In genomic region chr6:148943695-148944094, GRCm38 (mm10) we compare ENCODE assay signal across 8 mouse cellular contexts. TPM values are rescaled to one million over a fixed set of nuclear protein-coding genes. Genes with fewer than 3 reads are reported as not detected.
DNase-seq lines count a peak whose midpoint lies in the region; ATAC-seq and TF ChIP-seq lines count a peak whose summit lies in the region.

No protein-coding gene starts in this region.

- peak overlapping the region; percentile 90 for H3K4me2 ChIP-seq in forebrain, postnatal 0 days (ENCODE audit: low read depth)
- peak overlapping the region; percentile 92 for H3K4me2 ChIP-seq in liver, embryonic 12.5 days

- WGBS in forebrain, postnatal 0 days: 23% methylated on average over 3 of the region's 3 CpGs
- WGBS in liver, embryonic 12.5 days (ENCODE audit: insufficient replicate concordance): 24% methylated on average over 3 of the region's 3 CpGs

- H3K36me3 ChIP-seq in C2C12 (ENCODE audit: control insufficient read depth, insufficient read depth): peaks cover 35% of the 10 kb centered on the region
- H3K36me3 ChIP-seq in forebrain, postnatal 0 days (ENCODE audit: insufficient read depth): no peaks in the 10 kb centered on the region
- H3K36me3 ChIP-seq in liver, embryonic 12.5 days: peaks cover 12% of the 10 kb centered on the region

- H3K9ac ChIP-seq in forebrain, postnatal 0 days: no peak overlapping the region; the same call in 1 of the 2 replicates
- peak overlapping the region; percentile 92 for H3K9ac ChIP-seq in liver, embryonic 12.5 days

- ATAC-seq in forebrain, postnatal 0 days: no peak
- ATAC-seq in liver, embryonic 12.5 days: no peak

- TF ChIP-seq CTCF in C2C12 (IDR thresholded peaks at IDR 0.05; ENCODE audit: control insufficient read depth, insufficient read depth, insufficient read length): no peak
- TF ChIP-seq CTCF in forebrain, postnatal 0 days (IDR thresholded peaks at IDR 0.05; ENCODE audit: low read depth): no peak

- no peak overlapping the region for H3K27ac ChIP-seq in forebrain, postnatal 0 days (ENCODE audit: low read depth, low read length)
- H3K27ac ChIP-seq in liver, embryonic 12.5 days: peak overlapping the region; percentile 92

- no peaks in the 10 kb centered on the region for H3K27me3 ChIP-seq in C2C12 (ENCODE audit: control insufficient read depth, insufficient read depth, insufficient read length)
- no peaks in the 10 kb centered on the region for H3K27me3 ChIP-seq in forebrain, postnatal 0 days (ENCODE audit: insufficient read depth, low read length)
- H3K27me3 ChIP-seq in liver, embryonic 12.5 days (replicated peaks): no peaks in the 10 kb centered on the region

- no peaks in the 10 kb centered on the region for H3K4me1 ChIP-seq in forebrain, postnatal 0 days (ENCODE audit: insufficient read depth)
- H3K4me1 ChIP-seq in liver, embryonic 12.5 days: peaks cover 43% of the 10 kb centered on the region

- H3K79me3 ChIP-seq in C2C12 (ENCODE audit: low read depth): peaks cover 70% of the 10 kb centered on the region

- no peak overlapping the region for H3ac ChIP-seq in C2C12 (ENCODE audit: control insufficient read depth, insufficient read length, low read depth)

- no peaks in the 10 kb centered on the region for H3K9me3 ChIP-seq in forebrain, postnatal 0 days (ENCODE audit: low read length)
- H3K9me3 ChIP-seq in liver, embryonic 12.5 days (replicated peaks): no peaks in the 10 kb centered on the region

- peak; percentile 40 for DNase-seq in adrenal gland, adult 2 months
- no peak for DNase-seq in adrenal gland, adult 8-10 months
- no peak for DNase-seq in forebrain, postnatal 0 days
- no peak for DNase-seq in frontal cortex, adult 2 months (ENCODE audit: extremely low spot score in 1 of 2, low spot score in 1 of 2)
- no peak for DNase-seq in yolk sac, embryonic 10.5 days (ENCODE audit: low spot score)
- DNase-seq in urinary bladder, postnatal 10 days (ENCODE audit: low spot score): no peak

- H3K79me2 ChIP-seq in C2C12 (ENCODE audit: control insufficient read depth, insufficient read depth): peaks cover 76% of the 10 kb centered on the region

- H3K4me3 ChIP-seq in C2C12 (ENCODE audit: insufficient read depth, poor library complexity, severe bottlenecking): peak overlapping the region; percentile 95
- peak overlapping the region; percentile 85; the same call in 1 of the 2 replicates for H3K4me3 ChIP-seq in forebrain, postnatal 0 days (ENCODE audit: low read depth, low read length)
- peak overlapping the region; percentile 93 for H3K4me3 ChIP-seq in liver, embryonic 12.5 days

TF ChIP-seq in C2C12, 6 proteins besides CTCF, POLR2A, EP300 and RAD21:
- no peak for TF ChIP-seq USF1 (IDR thresholded peaks at IDR 0.05; ENCODE audit: low read depth)
- no peak for TF ChIP-seq MAX (IDR thresholded peaks at IDR 0.05)
- no peak for TF ChIP-seq MYOG (IDR thresholded peaks at IDR 0.05; ENCODE audit: control insufficient read depth, extremely low read depth, insufficient read length)
- TF ChIP-seq CEBPB (IDR thresholded peaks at IDR 0.05; ENCODE audit: low read depth): no peak
- TF ChIP-seq FOSL1 (IDR thresholded peaks at IDR 0.05; ENCODE audit: insufficient read depth, low read length, poor library complexity, severe bottlenecking): no peak
- TF ChIP-seq MYOD1 (IDR thresholded peaks at IDR 0.05; ENCODE audit: control insufficient read depth, insufficient read length, low read depth): no peak

RNA-seq across cellular contexts. Expression of gene Sinhcaf, which starts 2.6 kb away (rescaled TPM):
- total RNA-seq in adrenal gland, adult 2 months (2021): 10 to 100 TPM; 19.8 to 21.4 TPM
- polyA plus RNA-seq in adrenal gland, adult 2 months (2012; rRNA removed): 1.2 and 1.5 TPM in 2 replicates
- total RNA-seq in adrenal gland, adult 8-10 months (2022): 10 to 100 TPM; 15.5 to 50.0 (median 31.4) TPM
- polyA plus RNA-seq in C2C12 (2012; fragmentation: generic; extraction: Trizol): 22.4 TPM
- 21.8 and 25.3 TPM in 2 replicates for total RNA-seq in forebrain, postnatal 0 days (2014; rRNA removed)
- 19.4 and 22.4 TPM in 2 replicates for polyA plus RNA-seq in forebrain, postnatal 0 days (2015; fragmentation: Nextera tagmentation; extraction: Ambion mirVana)
- 44.0 and 45.4 TPM in 2 replicates for polyA plus RNA-seq in liver, embryonic 12.5 days (2016; fragmentation: Nextera tagmentation; extraction: Ambion mirVana)
- polyA plus RNA-seq in frontal cortex, adult 2 months (2012; rRNA removed): 2.3 and 2.7 TPM in 2 replicates

RNA-seq across cellular contexts. Expression of gene Caprin2, which starts 47.7 kb away (rescaled TPM):
- 10 to 100 TPM; 10.2 to 16.5 TPM for total RNA-seq in adrenal gland, adult 2 months (2021)
- 4.2 and 6.9 TPM in 2 replicates for polyA plus RNA-seq in adrenal gland, adult 2 months (2012; rRNA removed)
- 10 to 100 TPM; 14.3 to 23.6 (median 16.8) TPM for total RNA-seq in adrenal gland, adult 8-10 months (2022)
- polyA plus RNA-seq in C2C12 (2012; fragmentation: generic; extraction: Trizol): 1.8 TPM
- 9.9 and 16.9 TPM in 2 replicates for total RNA-seq in forebrain, postnatal 0 days (2014; rRNA removed)
- 2.3 and 4.1 TPM in 2 replicates for polyA plus RNA-seq in forebrain, postnatal 0 days (2015; fragmentation: Nextera tagmentation; extraction: Ambion mirVana)
- polyA plus RNA-seq in liver, embryonic 12.5 days (2016; fragmentation: Nextera tagmentation; extraction: Ambion mirVana): 9.7 and 10.8 TPM in 2 replicates
- polyA plus RNA-seq in frontal cortex, adult 2 months (2012; rRNA removed): 18.4 and 19.4 TPM in 2 replicates
